Mouse (Mus musculus) T-helper 17 cell (primary cell): Measurements from ENCODE around the gene Rbfox3.

ENCODE experiments used
- in situ Hi-C, 2 experiments: fragments of 300-600 bp; cut with MboI, MseI; formaldehyde crosslinking; loops; 1 replicate in 1 of 2; 2 replicates in 1 of 2; pipeline ENCODE4 v1.15.1; 2025; ENCODE audit warnings: high pct_unique_total_duplicates in 2 of 2

The Rbfox3 gene

DNA sequence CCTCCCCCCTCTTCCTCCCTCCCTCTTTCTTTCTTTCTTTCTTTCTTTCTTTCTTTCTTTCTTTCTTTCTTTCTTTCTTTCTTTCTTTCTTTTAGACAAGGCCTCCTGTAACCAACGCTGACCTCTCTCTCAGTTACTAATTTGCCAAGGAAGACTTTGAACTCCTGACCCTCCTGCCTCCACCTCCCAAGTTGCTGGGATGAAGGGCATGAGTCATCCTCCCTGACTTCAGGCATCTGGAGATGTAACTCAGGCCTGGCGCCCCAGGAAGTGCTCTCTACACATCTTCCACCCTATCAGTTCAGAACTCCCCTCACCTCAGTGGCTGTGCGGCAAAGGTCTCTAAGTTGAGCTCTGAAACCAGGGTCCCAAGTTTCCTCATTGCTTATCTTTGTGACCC is 143.0 kb downstream of the Rbfox3 start:
- in situ Hi-C loops: no loop called here

DNA sequence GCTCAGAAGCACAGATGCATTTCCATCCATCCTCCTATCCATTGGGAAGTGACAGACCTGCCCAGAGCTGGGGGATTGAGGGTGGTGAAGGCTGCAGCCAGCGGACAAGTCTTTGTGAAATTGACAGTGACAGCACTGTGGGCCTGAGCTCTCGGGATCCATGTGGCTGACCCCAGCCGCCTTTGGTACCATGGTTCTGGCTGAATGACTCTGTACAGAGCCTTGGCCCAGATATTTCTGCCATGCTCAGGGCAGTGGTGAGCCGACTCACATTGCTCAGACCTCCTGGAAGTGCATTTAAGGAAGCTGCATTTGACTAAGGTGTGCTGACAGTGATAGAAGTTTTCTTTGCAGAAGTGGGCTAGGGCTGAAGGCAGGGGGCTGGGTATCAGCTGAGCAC is 144.0 kb downstream of the Rbfox3 start:
- in situ Hi-C loops: no loop called here

DNA sequence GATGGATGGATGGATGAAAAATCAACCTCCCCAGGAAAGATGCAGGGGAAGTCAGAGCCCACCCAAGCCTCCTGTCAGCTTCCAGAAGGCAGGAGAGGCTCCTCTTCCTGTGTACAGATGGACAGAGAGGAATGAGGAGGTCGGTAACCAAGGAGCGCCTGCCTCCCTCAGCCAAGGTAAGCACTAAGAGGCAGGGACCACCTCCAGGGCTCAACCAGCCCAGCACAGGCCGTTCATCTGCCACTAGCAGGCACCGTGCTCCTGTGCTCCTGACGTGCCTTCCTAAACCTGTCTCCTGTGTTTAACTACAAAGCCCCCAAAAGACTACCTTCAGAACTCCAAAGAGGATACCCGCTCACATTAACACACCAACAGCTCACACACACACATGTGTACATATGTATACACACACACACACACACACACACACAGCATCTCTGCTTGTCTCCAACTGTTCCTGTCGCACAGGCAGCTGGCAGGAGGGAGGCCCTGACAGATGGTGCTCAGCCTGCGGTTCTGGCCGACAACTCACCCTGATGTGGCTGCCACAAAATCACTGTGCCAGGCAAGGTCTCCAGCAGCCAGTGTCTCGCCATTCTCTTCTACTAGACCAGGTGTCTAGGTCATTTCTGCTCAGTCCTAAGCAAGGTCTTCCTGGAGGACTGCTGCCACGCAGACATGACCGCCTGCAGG is 151.0 kb downstream of the Rbfox3 start:
- in situ Hi-C loops: no loop called here

DNA sequence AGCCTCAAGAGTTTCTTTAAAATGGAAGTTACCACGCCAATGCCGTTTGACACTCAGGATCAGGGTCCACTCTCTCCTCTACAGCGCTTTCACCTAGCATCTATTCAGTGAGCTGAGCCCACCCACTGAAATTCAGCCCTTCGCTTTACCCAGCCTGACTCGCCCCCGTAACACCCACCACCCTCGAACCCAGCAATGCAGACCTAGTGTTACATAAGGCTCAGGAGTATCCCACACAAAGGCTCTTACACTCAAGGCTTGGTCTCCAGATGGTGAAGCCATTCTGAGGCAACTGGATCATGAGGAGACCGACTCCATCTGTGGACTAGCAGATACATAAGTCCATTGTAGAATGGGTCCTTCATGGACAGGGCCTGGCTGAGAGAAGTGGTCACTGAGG is 152.2 kb downstream of the Rbfox3 start:
- in situ Hi-C loops: no loop called here

DNA sequence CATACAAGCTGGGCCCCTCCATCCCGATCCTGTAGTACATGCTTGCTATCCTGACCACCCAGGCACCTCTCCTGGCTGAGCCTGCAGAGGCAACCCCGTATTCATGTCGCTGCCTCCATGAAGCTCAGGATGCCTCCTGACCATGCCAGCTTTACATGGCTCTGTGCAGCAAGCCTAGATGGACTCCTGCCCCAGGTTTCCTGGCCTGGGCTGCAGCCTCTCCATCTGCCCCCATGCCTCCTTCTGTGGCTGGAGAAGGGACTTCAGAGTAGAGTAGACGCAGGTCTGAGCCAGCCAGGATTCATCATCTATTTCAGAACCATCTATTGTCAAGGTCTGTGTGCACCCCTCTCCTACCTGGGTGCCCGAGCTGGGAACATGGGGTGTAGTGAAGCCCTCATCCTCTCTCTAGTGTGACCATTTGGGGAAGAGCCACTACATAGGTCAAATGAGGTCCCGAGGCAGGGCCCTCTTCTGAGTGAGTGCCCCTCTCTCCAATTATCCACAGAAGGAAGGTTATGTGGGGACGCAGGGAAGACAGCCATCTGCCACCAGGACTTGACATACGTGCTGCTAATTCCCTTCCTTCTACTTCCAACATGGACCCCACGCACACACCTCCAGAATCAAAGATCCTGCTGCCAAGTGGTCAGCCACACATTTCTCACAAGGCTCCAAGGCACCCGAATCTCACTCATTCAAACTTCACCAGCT is 153.0 kb downstream of the Rbfox3 start:
- in situ Hi-C loops: no loop called here

GRCm38 (mm10) chr11:118757488-118757887 is 153.9 kb downstream of the Rbfox3 start:
- in situ Hi-C loops: no loop called here

DNA sequence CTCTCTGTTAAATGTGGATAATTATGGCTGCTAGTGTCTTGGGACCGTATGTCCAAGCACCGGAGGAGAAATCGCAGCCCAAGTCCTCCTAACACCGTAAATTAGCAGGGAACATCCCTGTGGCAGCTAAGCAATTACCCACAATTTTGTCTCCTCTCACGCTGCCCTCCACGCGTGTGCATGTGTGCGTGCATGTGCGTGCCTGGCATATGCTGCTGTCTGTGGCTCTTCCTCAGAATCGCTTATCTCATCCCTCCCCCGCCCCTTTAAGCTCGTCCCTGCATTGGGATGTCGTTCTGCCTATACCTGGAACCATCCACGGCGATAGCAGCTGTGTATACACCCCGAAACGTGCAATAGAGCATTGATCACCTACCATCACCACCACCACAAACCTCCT is 156.4 kb downstream of the Rbfox3 start:
- in situ Hi-C loops: no loop called here

GRCm38 (mm10) chr11:118754535-118754934 is 156.9 kb downstream of the Rbfox3 start:
- in situ Hi-C loops: no loop called here

- in situ Hi-C loops: no loop called here
These were observed 159.3 kb downstream of the Rbfox3 start for GRCm38 (mm10) chr11:118751879-118752616.

GRCm38 (mm10) chr11:118750745-118751330 is 160.6 kb downstream of the Rbfox3 start:
- in situ Hi-C loops: no loop called here

- in situ Hi-C loops: loop anchor here in 1 of 2 experiments (25.0 kb wide), 1 partner anchor 437 kb away; no protein-coding TSS in a partner anchor
These were observed 161.9 kb downstream of the Rbfox3 start for GRCm38 (mm10) chr11:118749541-118749940.

DNA sequence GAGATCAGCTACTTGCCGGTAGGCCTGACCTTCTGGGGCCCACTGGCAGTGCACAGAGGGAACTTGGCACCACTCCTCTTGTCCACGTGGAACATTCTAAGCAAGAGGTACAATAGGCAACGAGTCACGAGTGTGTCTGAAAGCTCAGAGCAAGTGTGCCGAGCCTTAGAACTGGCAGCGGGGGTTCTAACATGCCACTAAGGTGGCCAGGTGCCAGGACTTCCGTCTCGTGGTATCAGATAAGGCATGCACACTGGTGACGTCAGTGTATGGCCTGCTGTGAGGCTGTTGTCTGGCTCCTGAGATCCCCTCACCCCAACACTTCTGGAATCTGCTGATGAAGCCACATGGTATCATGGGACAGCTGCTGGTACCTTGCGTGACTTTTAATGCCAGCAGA is 162.8 kb downstream of the Rbfox3 start:
- in situ Hi-C loops: loop anchor here in 1 of 2 experiments (25.0 kb wide), 1 partner anchor 436 kb away; no protein-coding TSS in a partner anchor

DNA sequence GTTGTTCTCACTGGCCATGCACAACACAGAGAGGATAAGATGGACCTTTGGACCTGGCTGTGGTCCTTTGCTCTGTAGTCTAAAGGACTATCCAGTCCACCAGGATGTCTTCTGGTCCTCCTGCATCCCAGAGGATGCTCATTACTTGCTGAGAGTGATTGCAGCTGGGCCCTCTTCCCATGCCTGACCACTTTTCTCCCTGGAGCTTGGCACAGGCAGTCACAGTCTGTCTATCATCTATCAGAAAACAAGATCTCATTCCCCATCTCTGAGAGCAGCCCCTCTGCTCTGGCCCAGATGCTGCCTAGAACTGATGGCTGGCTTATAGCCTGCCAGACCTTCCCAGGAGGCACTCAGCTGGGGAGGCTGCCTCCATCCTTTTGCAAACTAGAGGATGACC is 166.1 kb downstream of the Rbfox3 start:
- in situ Hi-C loops: loop anchor here in 1 of 2 experiments (25.0 kb wide), 1 partner anchor 433 kb away; no protein-coding TSS in a partner anchor

- in situ Hi-C loops: loop anchor here (5.0 to 25.0 kb wide), 2 partner anchors 107 to 432 kb away; no protein-coding TSS in a partner anchor
These were observed 166.6 kb downstream of the Rbfox3 start for GRCm38 (mm10) chr11:118744782-118745181.

DNA sequence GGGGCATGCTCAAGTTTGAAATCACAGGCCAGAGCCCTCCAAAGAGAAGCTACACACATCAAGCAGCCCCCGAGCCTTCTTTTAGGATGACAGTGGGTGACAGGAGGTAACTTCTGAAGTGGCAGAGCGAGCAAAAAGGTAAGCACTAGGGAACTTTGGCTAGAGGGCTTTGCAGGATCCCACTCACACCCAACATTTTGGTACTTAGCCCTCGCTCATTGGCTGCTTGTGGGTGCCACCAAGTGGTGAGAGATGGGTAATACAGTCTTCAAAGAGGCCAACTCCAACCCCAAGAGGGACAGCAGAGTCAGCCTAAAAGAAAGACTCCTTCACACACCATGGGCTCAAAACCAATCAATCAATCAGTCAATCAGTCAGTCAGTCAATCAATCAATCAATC is 168.6 kb downstream of the Rbfox3 start:
- in situ Hi-C loops: loop anchor here (5.0 to 25.0 kb wide), 2 partner anchors 105 to 430 kb away; no protein-coding TSS in a partner anchor

- in situ Hi-C loops: loop anchor here (5.0 to 25.0 kb wide), 2 partner anchors 104 to 429 kb away; no protein-coding TSS in a partner anchor
These were observed 170.1 kb downstream of the Rbfox3 start for GRCm38 (mm10) chr11:118741262-118741661.

DNA sequence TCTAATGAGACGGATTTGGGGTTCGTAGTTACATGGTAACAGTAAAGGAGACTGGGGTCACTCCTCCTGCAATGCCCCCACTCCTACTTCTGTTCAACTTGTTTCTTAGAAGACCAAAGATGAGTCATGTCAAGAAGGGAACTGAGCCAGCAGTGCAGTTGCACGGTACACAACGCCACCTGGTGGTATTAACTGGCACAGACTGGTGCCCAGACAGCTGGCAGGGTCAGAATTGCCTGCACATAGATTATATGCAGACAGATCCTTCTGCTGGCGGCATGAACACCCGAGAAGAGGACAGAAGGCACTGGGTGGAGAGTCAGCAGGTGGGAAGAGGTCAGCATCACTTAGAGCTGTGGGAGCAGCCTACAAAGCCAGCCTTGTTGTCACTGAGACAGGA is 171.4 kb downstream of the Rbfox3 start:
- in situ Hi-C loops: loop anchor here (5.0 to 25.0 kb wide), 2 partner anchors 103 to 428 kb away; no protein-coding TSS in a partner anchor

DNA sequence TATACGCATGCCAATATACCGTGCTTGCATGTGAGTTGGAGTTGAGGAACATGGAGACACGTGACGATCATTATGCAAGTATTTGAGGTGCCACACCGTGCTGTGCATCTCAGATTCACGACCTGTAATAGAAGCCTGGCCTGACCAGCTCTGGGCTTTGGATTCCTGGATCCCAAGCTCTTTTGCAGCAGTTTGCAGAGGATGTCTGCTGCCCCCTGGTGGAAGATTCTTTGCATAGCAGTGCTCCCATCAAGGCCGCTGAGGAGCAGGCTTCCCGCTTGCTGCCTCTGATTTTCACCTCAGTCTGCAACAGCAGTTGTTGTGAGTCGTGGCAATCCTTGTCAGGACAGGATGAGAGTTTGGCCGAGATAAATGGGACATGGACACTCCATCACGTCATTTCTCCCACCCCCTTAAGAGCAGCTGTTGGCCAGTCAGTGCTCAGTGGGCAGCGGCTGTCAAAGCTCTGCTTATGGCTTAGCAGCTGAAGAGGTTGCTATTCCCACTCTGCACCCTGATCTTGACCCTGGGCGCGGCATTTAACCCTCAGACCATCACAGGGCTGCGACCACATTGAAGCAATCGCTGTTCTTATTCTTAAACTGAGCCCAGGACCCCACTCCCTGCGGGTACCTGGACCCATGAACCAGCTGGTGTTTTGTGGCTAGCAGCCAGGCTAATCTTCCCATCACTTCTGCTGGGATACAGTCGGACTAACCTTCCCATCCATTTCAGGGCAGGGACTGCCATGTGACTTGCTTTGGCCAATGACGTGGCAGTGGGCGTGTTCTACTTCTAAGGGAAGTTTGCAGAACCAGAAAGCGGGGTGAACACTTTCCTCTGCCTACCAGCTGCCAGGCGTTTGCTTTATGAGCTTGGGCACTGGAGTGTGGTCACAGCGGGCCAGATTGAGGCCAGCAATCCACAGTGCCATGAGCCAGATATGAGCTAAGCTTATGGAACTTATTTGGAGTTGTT is 172.3 kb downstream of the Rbfox3 start:
- in situ Hi-C loops: loop anchor here in 1 of 2 experiments (25.0 kb wide), 1 partner anchor 427 kb away; no protein-coding TSS in a partner anchor

- in situ Hi-C loops: loop anchor here in 1 of 2 experiments (25.0 kb wide), 1 partner anchor 426 kb away; no protein-coding TSS in a partner anchor
These were observed 173.1 kb downstream of the Rbfox3 start for GRCm38 (mm10) chr11:118738323-118738722.

- in situ Hi-C loops: loop anchor here in 1 of 2 experiments (25.0 kb wide), 1 partner anchor 426 kb away; no protein-coding TSS in a partner anchor
These were observed 173.6 kb downstream of the Rbfox3 start for GRCm38 (mm10) chr11:118737821-118738220.
